Mouse (Mus musculus): Measurements from ENCODE around the gene Nans. TPM values are rescaled to one million over a fixed set of nuclear protein-coding genes. Genes with fewer than 3 reads are reported as not detected.
A peak's percentile ranks its signal among the peaks of the same experiment; 100 is the strongest.

Nans gene
- polyA plus RNA-seq, 1 experiment from 2014 or later, result 81.3 TPM

DNA sequence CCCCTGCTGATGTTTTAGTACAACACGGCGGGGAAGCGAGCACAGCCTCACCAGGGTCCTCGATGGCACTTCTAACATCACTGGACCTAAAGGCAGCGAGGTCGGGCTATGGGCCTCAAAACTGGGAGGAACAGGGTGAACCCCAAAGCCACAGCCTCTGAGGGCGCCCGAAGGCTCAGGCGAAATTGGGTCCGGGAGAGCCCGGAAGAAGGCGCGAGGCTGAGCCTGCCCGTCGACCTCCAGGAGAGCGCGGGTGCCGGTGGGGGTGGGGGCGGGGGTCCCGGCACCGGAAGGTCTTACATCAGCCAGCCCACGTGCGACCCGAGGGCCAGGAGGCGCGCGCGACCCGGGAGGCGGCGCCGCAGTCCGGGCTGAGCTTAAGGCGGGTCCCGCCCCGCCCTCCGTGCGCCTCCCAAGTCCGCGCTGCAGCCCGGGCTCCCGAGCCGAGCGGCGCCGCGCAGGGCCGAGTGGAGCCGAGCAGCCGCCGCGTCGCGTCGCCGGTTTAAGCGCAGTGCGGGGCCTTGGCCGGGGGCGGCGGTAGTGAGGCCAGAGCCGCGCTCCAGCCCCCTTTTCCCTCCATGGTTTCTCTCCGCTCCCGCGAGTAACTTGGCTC lies 38.4 kb upstream of the Nans start, which contains the start of gene Anp32b:
TSS of gene Anp32b (plus strand) at position 384 of the 613 bp plus-strand sequence.
- Histone ChIP-seq H3K9ac (ENCODE audit: low read depth, low read length) (peak within 1 kb of the TSS; percentile 92), H3K27ac (ENCODE audit: low read depth, low read length) (peak within 1 kb of the TSS; percentile 97), H3K9me3 (ENCODE audit: control insufficient read depth) (no peaks in the 10 kb centered on the region), H3K4me2 (replicated peaks; ENCODE audit: low read depth) (peak within 1 kb of the TSS; percentile 90), H3K27me3 (replicated peaks; ENCODE audit: control insufficient read depth, insufficient read depth, low read length) (no peaks in the 10 kb centered on the region), H3K4me3 (ENCODE audit: low read depth, low read length) (peak within 1 kb of the TSS; percentile 89), H3K36me3 (ENCODE audit: control insufficient read depth, insufficient read depth) (no peaks in the 10 kb centered on the region), H3K4me1 (replicated peaks; ENCODE audit: control insufficient read depth, insufficient read depth, low read length) (0 out of 2 replicates have a peak, but pooled peaks cover 9% of the 10 kb centered on the region)
- TF ChIP-seq CTCF (IDR thresholded peaks at IDR 0.05; ENCODE audit: low read depth), result peak; percentile 82
- WGBS, result under 1% methylated on average over 62 of the region's 66 CpGs
- ATAC-seq, result peak; percentile 91

DNA sequence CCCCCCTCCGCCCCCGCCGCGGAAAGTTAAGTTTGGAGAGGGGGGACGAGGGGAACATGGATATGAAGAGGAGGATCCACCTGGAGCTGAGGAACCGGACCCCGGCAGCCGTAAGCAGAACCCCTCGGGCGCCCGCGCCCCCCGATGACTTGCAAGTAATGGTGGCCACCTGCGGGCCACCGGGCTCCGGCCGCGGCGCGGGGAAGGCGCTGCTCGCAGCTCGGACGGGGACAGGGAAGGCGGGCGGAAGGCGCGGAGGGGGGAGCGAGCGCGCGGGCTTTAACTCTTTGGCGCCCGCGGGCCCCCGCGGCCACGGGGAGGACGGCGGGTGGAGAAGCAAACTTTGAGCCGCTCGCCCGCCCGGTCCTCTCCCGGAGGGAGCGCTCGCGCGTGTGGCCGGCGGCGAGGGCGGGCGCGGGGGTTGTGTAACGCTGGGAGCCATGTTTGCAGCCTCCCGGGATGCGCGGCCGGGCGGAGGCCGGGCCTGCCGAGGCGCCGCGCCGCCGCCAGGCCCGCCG lies 37.7 kb upstream of the Nans start:
- peak overlapping the region; percentile 97 for H3K27ac ChIP-seq (ENCODE audit: low read depth, low read length)
- peak overlapping the region; percentile 92 for H3K9ac ChIP-seq (ENCODE audit: low read depth, low read length)
- peak overlapping the region; percentile 90 for H3K4me2 ChIP-seq (replicated peaks; ENCODE audit: low read depth)
- H3K4me3 ChIP-seq (ENCODE audit: low read depth, low read length), result peak overlapping the region; percentile 89
- H3K4me1 ChIP-seq (replicated peaks; ENCODE audit: control insufficient read depth, insufficient read depth, low read length), result 0 out of 2 replicates have a peak, but pooled peaks cover 9% of the 10 kb centered on the region
- H3K27me3 ChIP-seq (replicated peaks; ENCODE audit: control insufficient read depth, insufficient read depth, low read length), result no peaks in the 10 kb centered on the region
- no peak for TF ChIP-seq CTCF (IDR thresholded peaks at IDR 0.05; ENCODE audit: low read depth)
- ATAC-seq, result peak; percentile 35
- WGBS, result 1% methylated on average over 32 of the region's 70 CpGs
- no peaks in the 10 kb centered on the region for H3K9me3 ChIP-seq (ENCODE audit: control insufficient read depth)
- no peaks in the 10 kb centered on the region for H3K36me3 ChIP-seq (ENCODE audit: control insufficient read depth, insufficient read depth)

DNA sequence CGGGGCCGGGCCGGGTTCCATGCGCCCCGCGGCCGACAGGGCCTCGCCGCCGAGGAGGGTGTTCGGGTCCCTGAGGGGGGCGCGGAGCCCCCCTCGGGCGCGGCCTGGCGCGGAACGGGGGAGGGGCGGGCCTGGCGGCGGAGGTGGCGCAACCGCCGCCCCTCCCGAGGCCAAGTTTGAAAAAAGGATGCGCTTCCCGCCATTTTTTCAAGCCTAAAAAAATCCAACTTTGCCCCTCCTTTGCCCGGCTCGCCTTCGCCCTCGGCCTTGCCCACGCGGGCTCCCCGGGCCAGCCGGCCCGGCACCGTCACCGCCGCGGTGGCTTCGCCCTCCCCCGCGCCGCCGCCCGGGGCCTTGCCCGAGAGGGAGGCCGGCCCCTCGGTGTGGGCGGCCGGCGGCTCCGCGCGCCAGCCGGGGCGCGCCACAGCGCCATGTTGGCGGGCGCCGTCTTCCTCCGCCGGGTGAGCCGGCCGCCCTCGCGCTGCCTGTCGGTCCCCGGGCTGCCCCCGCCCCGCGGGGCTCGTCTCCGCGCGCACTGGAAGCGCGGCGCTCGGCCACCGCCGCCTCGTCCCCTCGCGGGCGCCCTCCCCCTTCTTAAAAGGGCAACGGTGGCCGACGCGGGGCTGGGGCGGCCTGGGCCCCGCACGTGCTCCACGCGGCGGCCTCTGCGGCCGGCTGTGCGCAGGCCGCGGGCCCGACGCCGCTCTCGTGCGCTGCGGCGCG lies 37.1 kb upstream of the Nans start:
- Histone ChIP-seq H3K36me3 (ENCODE audit: control insufficient read depth, insufficient read depth) (no peaks in the 10 kb centered on the region), H3K27ac (ENCODE audit: low read depth, low read length) (peak overlapping the region; percentile 97), H3K9ac (ENCODE audit: low read depth, low read length) (peak overlapping the region; percentile 92), H3K4me2 (replicated peaks; ENCODE audit: low read depth) (peak overlapping the region; percentile 90), H3K27me3 (replicated peaks; ENCODE audit: control insufficient read depth, insufficient read depth, low read length) (no peaks in the 10 kb centered on the region), H3K4me3 (ENCODE audit: low read depth, low read length) (peak overlapping the region; percentile 89), H3K9me3 (ENCODE audit: control insufficient read depth) (no peaks in the 10 kb centered on the region), H3K4me1 (replicated peaks; ENCODE audit: control insufficient read depth, insufficient read depth, low read length) (0 out of 2 replicates have a peak, but pooled peaks cover 9% of the 10 kb centered on the region)
- TF ChIP-seq CTCF (IDR thresholded peaks at IDR 0.05; ENCODE audit: low read depth), result no peak
- ATAC-seq, result peak; percentile 58
- WGBS, result 1% methylated on average over 28 of the region's 111 CpGs

DNA sequence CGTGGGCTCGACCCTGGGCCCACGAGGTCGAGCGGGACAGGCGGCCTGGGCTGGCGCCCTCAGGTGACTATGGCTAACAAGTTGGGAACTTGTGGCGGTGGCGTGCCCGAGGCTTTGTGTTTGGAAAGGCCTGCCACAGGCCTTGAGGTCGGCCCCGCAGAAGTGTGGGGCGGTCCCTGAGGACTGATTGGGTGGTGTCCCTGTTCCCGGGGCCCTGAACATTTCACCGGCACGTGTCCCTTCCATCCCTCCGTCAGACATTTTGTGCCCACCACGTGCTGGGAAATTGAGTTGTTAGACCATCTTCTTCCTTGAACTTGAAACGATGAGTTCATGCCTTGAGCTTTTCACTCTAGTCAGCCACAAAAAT lies 36.6 kb upstream of the Nans start:
- 0% methylated on average over 17 of the region's 19 CpGs for WGBS
- H3K9me3 ChIP-seq (ENCODE audit: control insufficient read depth), result no peaks in the 10 kb centered on the region
- H3K4me1 ChIP-seq (replicated peaks; ENCODE audit: control insufficient read depth, insufficient read depth, low read length), result 0 out of 2 replicates have a peak, but pooled peaks cover 9% of the 10 kb centered on the region
- peak overlapping the region; percentile 97 for H3K27ac ChIP-seq (ENCODE audit: low read depth, low read length)
- H3K4me3 ChIP-seq (ENCODE audit: low read depth, low read length), result peak overlapping the region; percentile 89
- no peaks in the 10 kb centered on the region for H3K36me3 ChIP-seq (ENCODE audit: control insufficient read depth, insufficient read depth)
- peak overlapping the region; percentile 90 for H3K4me2 ChIP-seq (replicated peaks; ENCODE audit: low read depth)
- ATAC-seq, result peak; percentile 31; the same call in 1 of the 2 replicates
- H3K9ac ChIP-seq (ENCODE audit: low read depth, low read length), result peak overlapping the region; percentile 92
- no peaks in the 10 kb centered on the region for H3K27me3 ChIP-seq (replicated peaks; ENCODE audit: control insufficient read depth, insufficient read depth, low read length)
- no peak for TF ChIP-seq CTCF (IDR thresholded peaks at IDR 0.05; ENCODE audit: low read depth)

DNA sequence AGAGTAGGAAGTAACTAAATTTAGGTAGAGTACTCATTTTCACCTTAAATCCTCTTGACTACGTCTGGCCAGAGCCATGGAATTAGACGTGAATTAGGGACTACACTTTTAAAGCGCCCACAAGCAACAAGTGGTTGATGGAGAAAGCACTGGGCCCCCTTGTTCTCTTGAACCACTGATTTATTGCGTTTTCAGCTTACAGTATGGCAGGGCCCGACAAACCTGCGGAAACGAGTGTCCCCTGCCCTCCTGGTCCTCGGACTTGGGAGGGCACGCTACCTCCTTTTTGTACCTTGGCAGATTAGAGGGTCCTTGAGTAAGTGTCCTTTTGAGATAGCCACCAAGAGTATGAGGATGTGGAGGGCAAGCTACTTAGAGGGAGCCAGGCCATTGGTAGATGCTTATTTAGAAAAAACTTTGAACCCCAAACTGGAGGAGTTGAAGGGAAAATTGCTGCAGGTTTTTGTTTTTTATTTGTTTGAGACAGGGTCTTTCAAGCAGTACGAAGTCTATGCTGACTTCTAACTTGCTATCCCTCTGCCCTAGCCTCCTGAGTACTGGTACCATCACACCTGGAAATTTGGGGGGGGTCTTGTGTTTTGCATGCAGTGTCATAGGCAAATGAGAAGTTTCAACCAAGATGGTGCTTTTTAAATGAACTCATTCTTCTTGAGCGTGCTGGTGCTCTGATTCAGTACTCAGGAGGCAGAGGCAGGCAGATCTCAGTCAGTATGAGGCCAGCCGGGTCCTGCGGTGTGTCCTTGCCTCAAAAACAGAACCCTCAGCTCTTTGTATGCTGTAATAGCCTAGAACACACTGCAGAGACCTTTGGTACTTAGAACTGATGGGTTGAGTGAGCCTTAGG lies 36.0 kb upstream of the Nans start:
- WGBS, result 33% methylated on average over 13 of the region's 13 CpGs
- ATAC-seq, result no peak
- H3K36me3 ChIP-seq (ENCODE audit: control insufficient read depth, insufficient read depth), result no peaks in the 10 kb centered on the region

More for the DNA sequence above, 36.0 kb upstream of the Nans start:
- H3K4me2 ChIP-seq (replicated peaks; ENCODE audit: low read depth), result peak overlapping the region; percentile 90
- H3K27me3 ChIP-seq (replicated peaks; ENCODE audit: control insufficient read depth, insufficient read depth, low read length), result no peaks in the 10 kb centered on the region
- no peak overlapping the region for H3K9ac ChIP-seq (ENCODE audit: low read depth, low read length)
- no peak overlapping the region; the same call in 1 of the 2 replicates for H3K27ac ChIP-seq (ENCODE audit: low read depth, low read length)
- peak overlapping the region; percentile 89 for H3K4me3 ChIP-seq (ENCODE audit: low read depth, low read length)
- 0 out of 2 replicates have a peak, but pooled peaks cover 9% of the 10 kb centered on the region for H3K4me1 ChIP-seq (replicated peaks; ENCODE audit: control insufficient read depth, insufficient read depth, low read length)
- H3K9me3 ChIP-seq (ENCODE audit: control insufficient read depth), result no peaks in the 10 kb centered on the region
- TF ChIP-seq CTCF (IDR thresholded peaks at IDR 0.05; ENCODE audit: low read depth), result no peak

Data from intestine, postnatal 0 days (tissue).